Mouse (Mus musculus) myocyte (in vitro differentiated cells): ENCODE data around the gene Atp13a3. TPM values are rescaled to one million over a fixed set of nuclear protein-coding genes. Genes with fewer than 3 reads are reported as not detected.

Experiments used
- H3K27me3 ChIP-seq: one replicate; pipeline ENCODE4 v1.6.1; 2011; ENCODE audit not compliant: control insufficient read depth, insufficient read depth, insufficient read length
- H3K36me3 ChIP-seq: one replicate; pipeline ENCODE4 v1.6.1; 2011; ENCODE audit not compliant: control insufficient read depth, insufficient read depth
- H3K4me2 ChIP-seq: one replicate; pipeline ENCODE4 v1.6.1; 2011; ENCODE audit warnings: low read depth, control low read depth
- H3K4me3 ChIP-seq: one replicate; pipeline ENCODE4 v1.5.1; 2011; ENCODE audit warnings: mild to moderate bottlenecking, control low read depth, moderate library complexity
- H3K79me2 ChIP-seq: one replicate; pipeline ENCODE4 v1.6.1; 2011; ENCODE audit not compliant: control insufficient read depth, insufficient read depth
- H3ac ChIP-seq: one replicate; pipeline ENCODE4 v1.6.1; 2011; ENCODE audit not compliant: control insufficient read depth, insufficient read length
- CEBPB ChIP-seq: IDR thresholded peaks from 2 replicates; pipeline ENCODE4 v1.6.1; 2011; ENCODE audit warnings: mild to moderate bottlenecking, moderate library complexity; ENCODE audit not compliant: poor library complexity, insufficient read depth, severe bottlenecking
- E2F4 ChIP-seq: IDR thresholded peaks from one replicate; pipeline ENCODE4 v1.6.1; 2011; ENCODE audit warnings: mild to moderate bottlenecking, control low read depth, moderate library complexity; ENCODE audit not compliant: insufficient read depth
- MAX ChIP-seq: IDR thresholded peaks from one replicate; pipeline ENCODE4 v1.6.1; 2011; ENCODE audit warnings: low read depth, mild to moderate bottlenecking, control low read depth
- MYOD1 ChIP-seq, 3 experiments: IDR thresholded peaks; one replicate each; pipeline ENCODE4 v1.6.1; 2011; ENCODE audit warnings: control low read depth in 2 of 3, low read depth in 2 of 3, mild to moderate bottlenecking in 2 of 3, moderate library complexity in 1 of 3; ENCODE audit not compliant: insufficient read length in 2 of 3, control insufficient read depth in 1 of 3
- MYOG ChIP-seq, 3 experiments: IDR thresholded peaks; one replicate each; pipeline ENCODE4 v1.6.1; 2011; ENCODE audit warnings: control low read depth in 2 of 3, low read depth in 2 of 3, mild to moderate bottlenecking in 2 of 3; ENCODE audit not compliant: insufficient read length in 2 of 3, control insufficient read depth in 1 of 3, insufficient read depth in 1 of 3
- POLR2A ChIP-seq: IDR thresholded peaks from one replicate; pipeline ENCODE4 v1.6.1; 2011; ENCODE audit warnings: low read depth, mild to moderate bottlenecking, control low read depth, moderate library complexity; ENCODE audit not compliant: insufficient read length
- POLR2AphosphoS2 ChIP-seq: IDR thresholded peaks from one replicate; pipeline ENCODE4 v1.6.1; 2011; ENCODE audit warnings: low read depth, control low read depth; ENCODE audit not compliant: insufficient read length
- REST ChIP-seq: IDR thresholded peaks from one replicate; pipeline ENCODE4 v1.6.1; 2011; ENCODE audit warnings: mild to moderate bottlenecking, control low read depth, moderate library complexity; ENCODE audit not compliant: insufficient read depth, insufficient read length
- SRF ChIP-seq: IDR thresholded peaks from one replicate; pipeline ENCODE4 v1.6.1; 2011; ENCODE audit warnings: low read depth; ENCODE audit not compliant: control insufficient read depth, insufficient read length
- TCF12 ChIP-seq: IDR thresholded peaks from one replicate; pipeline ENCODE4 v1.6.1; 2011; ENCODE audit warnings: mild to moderate bottlenecking, control low read depth; ENCODE audit not compliant: poor library complexity, insufficient read depth, severe bottlenecking
- TCF3 ChIP-seq: IDR thresholded peaks from one replicate; pipeline ENCODE4 v1.6.1; 2011; ENCODE audit warnings: low read depth, control low read depth; ENCODE audit not compliant: insufficient read length
- USF1 ChIP-seq: IDR thresholded peaks from one replicate; pipeline ENCODE4 v1.6.1; 2011; ENCODE audit warnings: low read depth, mild to moderate bottlenecking, control low read depth, moderate library complexity
- polyA plus RNA-seq: library from polyadenylated mRNA; unstranded; fragments of >200 nt; fragmentation: generic; extraction: Trizol; gene quantifications from one replicate; pipeline ENCODE4 v1.2.1, GENCODE M21; 2012; ENCODE audit warnings: missing spikeins

The Atp13a3 gene
- polyA plus RNA-seq, 1 experiment = 53.4 TPM

DNA sequence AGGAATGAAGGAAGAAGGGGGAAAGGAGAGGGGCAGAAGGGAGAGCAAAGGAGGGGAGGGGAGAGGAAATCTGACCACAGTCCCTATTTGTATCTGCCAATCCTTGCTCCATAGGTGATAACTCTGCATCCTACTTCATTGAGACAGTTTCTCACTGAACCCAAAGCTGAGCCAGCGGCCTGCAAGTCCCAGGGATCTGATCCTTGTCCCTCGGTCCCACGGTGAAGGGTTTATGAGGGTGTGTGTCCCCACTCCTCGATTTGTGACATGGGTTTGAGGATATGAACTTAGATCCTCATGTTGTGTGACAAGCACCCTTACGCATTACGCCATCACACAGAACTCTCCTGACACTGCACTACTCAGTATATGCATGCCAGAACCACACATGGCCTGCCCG is 110.7 kb downstream of the Atp13a3 start:
- Histone ChIP-seq H3K4me3 (no peak overlapping the region), H3K36me3 (no peaks in the 10 kb centered on the region), H3K27me3 (no peaks in the 10 kb centered on the region), H3ac (no peak overlapping the region), H3K4me2 (no peak overlapping the region), H3K79me2 (no peaks in the 10 kb centered on the region)
- TF ChIP-seq TCF12 = no peak
- no peak for TF ChIP-seq SRF
- TF ChIP-seq USF1 = no peak

DNA sequence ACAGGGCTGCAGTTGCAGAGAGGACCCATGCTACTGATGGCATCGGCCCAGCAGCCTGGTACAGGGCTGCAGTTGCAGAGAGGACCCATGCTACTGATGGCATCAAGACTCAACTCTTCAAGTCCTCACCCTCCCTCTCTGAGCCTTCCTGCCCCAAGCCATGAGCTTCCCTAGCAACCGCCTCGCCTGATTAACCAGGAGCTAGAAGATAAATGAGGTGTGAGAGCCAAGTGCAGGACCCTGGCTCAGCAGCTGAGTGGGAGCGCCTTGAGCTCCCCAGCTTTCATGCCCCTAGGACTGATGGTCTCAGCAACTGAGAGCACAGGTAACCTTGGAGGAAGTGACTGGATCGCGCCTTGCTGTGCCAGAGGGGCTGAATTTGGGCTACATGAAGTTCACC is 115.3 kb downstream of the Atp13a3 start:
- Histone ChIP-seq H3K79me2 (no peaks in the 10 kb centered on the region), H3K36me3 (no peaks in the 10 kb centered on the region)

DNA sequence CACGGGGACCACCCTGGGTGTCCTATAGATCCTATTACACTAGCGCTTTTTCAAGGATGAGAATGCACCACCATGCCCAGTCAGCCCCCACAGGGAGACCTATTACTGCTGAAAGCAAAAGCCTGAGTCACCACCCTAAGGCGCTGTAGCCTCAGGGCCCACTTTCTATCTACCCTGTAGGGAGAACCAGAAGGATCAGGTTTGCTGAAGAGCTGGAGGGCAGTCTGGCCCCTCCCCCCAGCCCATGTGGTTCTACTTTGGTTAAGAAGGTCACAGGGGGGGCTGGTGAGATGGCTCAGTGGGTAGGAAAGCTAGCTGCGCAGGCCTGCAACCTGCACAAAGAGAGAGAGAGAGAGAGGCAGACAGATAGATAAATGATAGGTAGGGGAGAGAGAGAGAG is 120.1 kb downstream of the Atp13a3 start:
- Histone ChIP-seq H3K79me2 (no peaks in the 10 kb centered on the region), H3K36me3 (no peaks in the 10 kb centered on the region), H3K4me2 (no peak overlapping the region), H3K27me3 (no peaks in the 10 kb centered on the region), H3K4me3 (no peak overlapping the region), H3ac (no peak overlapping the region)
- no peak for TF ChIP-seq MYOG (IDR thresholded peaks at IDR 0.05; ENCODE audit: control insufficient read depth in 1 of 3, insufficient read depth in 1 of 3, insufficient read length in 2 of 3, low read depth in 2 of 3)
- no peak for TF ChIP-seq MYOD1 (IDR thresholded peaks at IDR 0.05; ENCODE audit: control insufficient read depth in 1 of 3, insufficient read length in 2 of 3, low read depth in 2 of 3)

More for the DNA sequence above, 115.3 kb downstream of the Atp13a3 start:
- Histone ChIP-seq H3ac (no peak overlapping the region), H3K4me3 (no peak overlapping the region), H3K27me3 (no peaks in the 10 kb centered on the region), H3K4me2 (no peak overlapping the region)
- TF ChIP-seq USF1 (no peak), REST (no peak), MAX (no peak), POLR2AphosphoS2 (no peak), TCF12 (no peak), POLR2A (no peak), TCF3 (no peak), E2F4 (no peak), SRF (no peak), MYOG (IDR thresholded peaks at IDR 0.05; ENCODE audit: control insufficient read depth in 1 of 3, insufficient read depth in 1 of 3, insufficient read length in 2 of 3, low read depth in 2 of 3) (no peak), MYOD1 (IDR thresholded peaks at IDR 0.05; ENCODE audit: control insufficient read depth in 1 of 3, insufficient read length in 2 of 3, low read depth in 2 of 3) (no peak), CEBPB (no peak)

DNA sequence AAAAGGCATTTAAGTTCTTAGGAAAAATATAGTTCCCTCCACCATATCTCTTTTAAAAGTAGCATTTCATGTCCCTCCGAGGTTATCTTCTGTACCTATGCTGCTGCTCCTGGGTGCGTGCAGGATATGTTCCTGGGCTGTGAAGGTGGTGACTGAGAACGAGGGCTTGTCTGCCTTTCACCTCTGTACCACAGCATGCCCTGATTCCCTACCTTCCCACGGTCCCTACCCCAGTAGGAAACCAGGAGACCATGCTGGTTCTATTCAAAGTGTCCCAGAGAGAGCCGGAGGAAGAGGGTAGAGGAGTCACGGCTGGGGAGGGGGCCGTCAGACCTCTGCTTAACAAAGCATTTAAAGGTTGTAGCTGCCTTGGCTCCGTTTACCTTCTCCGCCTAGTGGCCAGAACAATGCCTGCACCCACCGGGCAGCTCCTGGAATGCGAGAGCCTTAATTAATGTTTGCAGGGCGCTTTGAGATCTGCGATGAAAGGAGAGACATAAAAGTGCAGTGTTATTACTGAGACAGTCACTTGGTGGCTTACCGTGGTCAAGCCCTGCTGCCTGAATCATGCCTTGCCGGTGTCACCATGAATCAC is 121.9 kb downstream of the Atp13a3 start:
- Histone ChIP-seq H3K79me2 (no peaks in the 10 kb centered on the region), H3K36me3 (no peaks in the 10 kb centered on the region), H3K4me3 (no peak overlapping the region), H3K4me2 (peak overlapping the region; percentile 51), H3ac (no peak overlapping the region), H3K27me3 (no peaks in the 10 kb centered on the region)
- TF ChIP-seq E2F4 (no peak), MYOG (IDR thresholded peaks at IDR 0.05; ENCODE audit: control insufficient read depth in 1 of 3, insufficient read depth in 1 of 3, insufficient read length in 2 of 3, low read depth in 2 of 3) (no peak), MYOD1 (IDR thresholded peaks at IDR 0.05; ENCODE audit: control insufficient read depth in 1 of 3, insufficient read length in 2 of 3, low read depth in 2 of 3) (no peak), MAX (no peak), TCF3 (no peak), POLR2AphosphoS2 (no peak), TCF12 (no peak), POLR2A (no peak)

DNA sequence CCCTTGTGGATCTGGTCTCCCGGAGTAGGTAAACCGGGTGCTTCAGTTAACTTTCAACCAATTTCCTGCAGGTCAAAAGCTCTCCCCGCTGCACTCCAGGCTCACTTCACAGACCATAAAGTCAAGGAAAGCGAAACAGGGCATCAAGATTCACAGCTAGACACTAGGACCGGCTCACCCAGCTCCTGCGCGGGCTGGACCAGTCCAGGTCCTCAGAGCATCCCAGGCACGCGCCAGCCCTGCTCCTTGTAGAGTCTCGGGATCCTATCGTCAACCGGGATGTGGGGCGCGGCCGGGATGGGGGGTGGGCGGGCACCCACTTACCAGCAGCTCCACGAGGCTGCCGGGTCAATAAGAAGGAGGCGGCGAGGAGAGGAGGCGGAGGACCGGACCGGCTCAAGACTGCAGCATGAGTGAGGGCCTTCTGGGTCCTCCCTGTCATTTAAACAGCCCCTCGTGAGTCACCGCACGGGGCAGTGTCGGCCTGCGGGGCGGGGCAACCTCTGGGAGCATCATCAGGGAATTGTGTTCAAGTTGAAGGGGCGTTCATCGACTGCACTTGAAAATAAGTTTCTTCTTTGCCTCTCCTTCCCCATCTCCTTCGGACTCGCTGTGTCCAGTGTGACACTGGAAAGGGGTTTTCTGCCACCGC is 122.8 kb downstream of the Atp13a3 start, which contains the start of gene Lrrc15:
Gene Lrrc15 (minus strand): TSS at position 413 of the 652 bp plus-strand sequence.
- H3K36me3 ChIP-seq = no peaks in the 10 kb centered on the region
- H3ac ChIP-seq = no peak within 1 kb of the TSS
- peak within 1 kb of the TSS; percentile 51 for H3K4me2 ChIP-seq
- no peak within 1 kb of the TSS for H3K4me3 ChIP-seq
- H3K27me3 ChIP-seq = no peaks in the 10 kb centered on the region
- no peaks in the 10 kb centered on the region for H3K79me2 ChIP-seq
- no peak for TF ChIP-seq MAX
- no peak for TF ChIP-seq E2F4
- no peak for TF ChIP-seq USF1
- TF ChIP-seq TCF3 = no peak
- TF ChIP-seq SRF = no peak
- TF ChIP-seq MYOG (IDR thresholded peaks at IDR 0.05; ENCODE audit: control insufficient read depth in 1 of 3, insufficient read depth in 1 of 3, insufficient read length in 2 of 3, low read depth in 2 of 3) = no peak
- TF ChIP-seq POLR2AphosphoS2 = no peak
- no peak for TF ChIP-seq REST
- TF ChIP-seq CEBPB = no peak
- TF ChIP-seq MYOD1 (IDR thresholded peaks at IDR 0.05; ENCODE audit: control insufficient read depth in 1 of 3, insufficient read length in 2 of 3, low read depth in 2 of 3) = no peak
- no peak for TF ChIP-seq TCF12
- no peak for TF ChIP-seq POLR2A
